Mouse (Mus musculus) neural tube, embryonic 14.5 days (tissue): ENCODE measurements around the gene Erbin. TPM values are rescaled to one million over a fixed set of nuclear protein-coding genes. Genes with fewer than 3 reads are reported as not detected.

Experiments used
- ATAC-seq: fragments of 200-750 bp; cut with Nextera tagmentation; 2 replicates; pipeline ENCODE4 v1.8.0; 2017; ENCODE audit warnings: low read depth, mild to moderate bottlenecking, moderate TSS enrichment, moderate library complexity
- H3K27ac ChIP-seq: fragments of 300-500 bp; sonication (generic); 2 replicates; pipeline ENCODE4 v1.5.1; 2014; ENCODE audit warnings: low read depth, mild to moderate bottlenecking, control low read depth, low read length, moderate library complexity, mixed read lengths
- H3K27me3 ChIP-seq: fragments of 300-500 bp; sonication (generic); 2 replicates; pipeline ENCODE4 v1.6.1; 2014; ENCODE audit warnings: low read length; ENCODE audit not compliant: control insufficient read depth, insufficient read depth
- H3K36me3 ChIP-seq: fragments of 300-500 bp; sonication (generic); 2 replicates; pipeline ENCODE4 v1.6.1; 2014; ENCODE audit warnings: low read length, mixed read lengths; ENCODE audit not compliant: control insufficient read depth, insufficient read depth
- H3K4me1 ChIP-seq: fragments of 300-500 bp; sonication (generic); 2 replicates; pipeline ENCODE4 v1.6.1; 2014; ENCODE audit warnings: low read length; ENCODE audit not compliant: control insufficient read depth, insufficient read depth
- H3K4me2 ChIP-seq: fragments of 300-500 bp; sonication (generic); 2 replicates; pipeline ENCODE4 v1.6.1; 2014; ENCODE audit warnings: mild to moderate bottlenecking, low read depth, low read length, control low read depth
- H3K4me3 ChIP-seq: fragments of 300-500 bp; sonication (generic); 2 replicates; pipeline ENCODE4 v1.5.1; 2014; ENCODE audit warnings: low read depth, low read length, control low read depth, mixed read lengths
- H3K9ac ChIP-seq: fragments of 300-500 bp; sonication (generic); replicated peaks from 2 replicates; pipeline ENCODE4 v1.6.1; 2014; ENCODE audit warnings: low read depth, mild to moderate bottlenecking, control low read depth, low read length, mixed read lengths
- H3K9me3 ChIP-seq: fragments of 300-500 bp; sonication (generic); 2 replicates; pipeline ENCODE4 v1.6.1; 2016; ENCODE audit warnings: low read length; ENCODE audit not compliant: control insufficient read depth
- WGBS: fragments of 180-500 bp; shearing (Covaris S2); extraction: QIAGEN DNeasy Blood & Tissue Kit; methylation state at CpG from one replicate; pipeline ENCODE4 v1.1.7; 2014; 5-methylcytosine and 5-hydroxymethylcytosine counted together
- polyA plus RNA-seq: library from polyadenylated mRNA; unstranded; fragments of >200 nt; fragmentation: Nextera tagmentation; extraction: Ambion mirVana; gene quantifications from 2 replicates; pipeline ENCODE4 v1.2.1, GENCODE M21; 2014

Gene Erbin
- polyA plus RNA-seq, 1 experiment from 2014 or later: 14.5 TPM

GRCm38 (mm10) chr13:103890038-103890437 is 30.3 kb downstream of the Erbin start:
- no peaks in the 10 kb centered on the region for H3K27me3 ChIP-seq
- no peaks in the 10 kb centered on the region for H3K36me3 ChIP-seq
- 43% methylated on average over 3 of the region's 3 CpGs for WGBS
- no peak overlapping the region for H3K9ac ChIP-seq
- H3K27ac ChIP-seq: no peak overlapping the region
- no peak overlapping the region for H3K4me3 ChIP-seq
- no peak overlapping the region for H3K4me2 ChIP-seq
- H3K9me3 ChIP-seq: no peaks in the 10 kb centered on the region
- H3K4me1 ChIP-seq: peaks cover 8% of the 10 kb centered on the region; the same call in 1 of the 2 replicates
- no peak for ATAC-seq

GRCm38 (mm10) chr13:103886503-103886902 is 33.8 kb downstream of the Erbin start:
- WGBS: 96% methylated on average over 3 of the region's 3 CpGs
- ATAC-seq: no peak

GRCm38 (mm10) chr13:103881200-103881599 is 39.1 kb downstream of the Erbin start:
- 94% methylated on average over 4 of the region's 4 CpGs for WGBS

More at GRCm38 (mm10) chr13:103886503-103886902, 33.8 kb downstream of the Erbin start:
- no peaks in the 10 kb centered on the region for H3K27me3 ChIP-seq
- H3K9ac ChIP-seq: no peak overlapping the region
- H3K36me3 ChIP-seq: no peaks in the 10 kb centered on the region
- H3K4me2 ChIP-seq: no peak overlapping the region
- no peaks in the 10 kb centered on the region for H3K9me3 ChIP-seq
- peaks cover 8% of the 10 kb centered on the region; the same call in 1 of the 2 replicates for H3K4me1 ChIP-seq
- H3K27ac ChIP-seq: no peak overlapping the region
- H3K4me3 ChIP-seq: no peak overlapping the region

GRCm38 (mm10) chr13:103876743-103877142 is 43.6 kb downstream of the Erbin start:
- H3K4me1 ChIP-seq: no peaks in the 10 kb centered on the region
- no peaks in the 10 kb centered on the region for H3K9me3 ChIP-seq
- no peaks in the 10 kb centered on the region for H3K36me3 ChIP-seq
- no peak overlapping the region for H3K4me2 ChIP-seq
- no peak for ATAC-seq
- no peaks in the 10 kb centered on the region for H3K27me3 ChIP-seq
- no peak overlapping the region for H3K27ac ChIP-seq
- H3K4me3 ChIP-seq: no peak overlapping the region
- no peak overlapping the region for H3K9ac ChIP-seq

More at GRCm38 (mm10) chr13:103881200-103881599, 39.1 kb downstream of the Erbin start:
- no peak overlapping the region for H3K4me2 ChIP-seq
- no peak for ATAC-seq
- no peak overlapping the region for H3K4me3 ChIP-seq
- H3K9ac ChIP-seq: no peak overlapping the region
- no peak overlapping the region for H3K27ac ChIP-seq
- no peaks in the 10 kb centered on the region for H3K4me1 ChIP-seq
- no peaks in the 10 kb centered on the region for H3K27me3 ChIP-seq
- no peaks in the 10 kb centered on the region for H3K9me3 ChIP-seq
- H3K36me3 ChIP-seq: no peaks in the 10 kb centered on the region

- WGBS: 91% methylated on average over 6 of the region's 6 CpGs
- Histone ChIP-seq H3K4me1 (no peaks in the 10 kb centered on the region), H3K9ac (no peak overlapping the region), H3K4me2 (no peak overlapping the region), H3K27ac (no peak overlapping the region), H3K4me3 (no peak overlapping the region), H3K9me3 (no peaks in the 10 kb centered on the region), H3K36me3 (no peaks in the 10 kb centered on the region), H3K27me3 (no peaks in the 10 kb centered on the region)
- no peak for ATAC-seq
Measured at GRCm38 (mm10) chr13:103875823-103876514, 44.3 kb downstream of the Erbin start.

- 79% methylated on average over 3 of the region's 3 CpGs for WGBS
- no peaks in the 10 kb centered on the region for H3K4me1 ChIP-seq
- ATAC-seq: no peak
- H3K27ac ChIP-seq: no peak overlapping the region
- no peak overlapping the region for H3K4me3 ChIP-seq
- no peaks in the 10 kb centered on the region for H3K27me3 ChIP-seq
- H3K4me2 ChIP-seq: no peak overlapping the region
- H3K9me3 ChIP-seq: no peaks in the 10 kb centered on the region
- no peaks in the 10 kb centered on the region for H3K36me3 ChIP-seq
- H3K9ac ChIP-seq: no peak overlapping the region
Measured at GRCm38 (mm10) chr13:103870786-103871185, 49.5 kb downstream of the Erbin start.

- no peak overlapping the region for H3K27ac ChIP-seq
- H3K4me3 ChIP-seq: no peak overlapping the region
- no peaks in the 10 kb centered on the region for H3K27me3 ChIP-seq
- H3K9me3 ChIP-seq: no peaks in the 10 kb centered on the region
- 100% methylated on average over 1 of the region's 1 CpGs for WGBS
- ATAC-seq: no peak
- no peaks in the 10 kb centered on the region for H3K36me3 ChIP-seq
- no peaks in the 10 kb centered on the region for H3K4me1 ChIP-seq
- no peak overlapping the region for H3K4me2 ChIP-seq
- H3K9ac ChIP-seq: no peak overlapping the region
Measured at GRCm38 (mm10) chr13:103870117-103870516, 50.2 kb downstream of the Erbin start.

- no peak for ATAC-seq
- WGBS: 67% methylated on average over 1 of the region's 1 CpGs
Measured at GRCm38 (mm10) chr13:103868875-103869274, 51.4 kb downstream of the Erbin start.

GRCm38 (mm10) chr13:103862041-103862440 is 58.3 kb downstream of the Erbin start:
- 82% methylated on average over 4 of the region's 4 CpGs for WGBS
- H3K4me3 ChIP-seq: no peak overlapping the region
- no peak overlapping the region for H3K27ac ChIP-seq
- 0 out of 2 replicates have a peak, but pooled peaks cover 2% of the 10 kb centered on the region for H3K36me3 ChIP-seq
- no peak overlapping the region for H3K9ac ChIP-seq
- no peak overlapping the region for H3K4me2 ChIP-seq
- H3K9me3 ChIP-seq: no peaks in the 10 kb centered on the region
- H3K4me1 ChIP-seq: no peaks in the 10 kb centered on the region
- H3K27me3 ChIP-seq: no peaks in the 10 kb centered on the region
- no peak for ATAC-seq

More at GRCm38 (mm10) chr13:103868875-103869274, 51.4 kb downstream of the Erbin start:
- Histone ChIP-seq H3K9ac (no peak overlapping the region), H3K9me3 (no peaks in the 10 kb centered on the region), H3K27me3 (no peaks in the 10 kb centered on the region), H3K4me2 (no peak overlapping the region), H3K4me3 (no peak overlapping the region), H3K4me1 (no peaks in the 10 kb centered on the region), H3K27ac (no peak overlapping the region), H3K36me3 (no peaks in the 10 kb centered on the region)
